ENCODE assay signal across 24 mouse cellular contexts in genomic region chr14:114876427-114876826, GRCm38 (mm10).
A peak's percentile ranks its signal among the peaks of the same experiment; 100 is the strongest.
DNase-seq lines count a peak whose midpoint lies in the region; ATAC-seq lines count a peak whose summit lies in the region.
"Had no signal": no experiment of that assay in that cellular context is flagged by ENCODE, and none has a peak within 500 bp of the region (broad histone marks: within the 10 kb centered on the region; RNA-seq: fewer than 3 reads in every experiment).

No protein-coding gene starts in this region.

- peaks cover 35% of the 10 kb centered on the region for H3K4me1 ChIP-seq in hindbrain, embryonic 10.5 days (replicated peaks)
- H3K4me1 ChIP-seq in hindbrain, embryonic 13.5 days (replicated peaks) = no peaks in the 10 kb centered on the region
- peaks cover 19% of the 10 kb centered on the region for H3K4me1 ChIP-seq in midbrain, embryonic 10.5 days
- 0 out of 2 replicates have a peak, but pooled peaks cover 4% of the 10 kb centered on the region for H3K4me1 ChIP-seq in midbrain, embryonic 13.5 days (replicated peaks)
- peaks cover 58% of the 10 kb centered on the region for H3K4me1 ChIP-seq in embryonic facial prominence, embryonic 10.5 days
- peaks cover 12% of the 10 kb centered on the region; the same call in 1 of the 2 replicates for H3K4me1 ChIP-seq in neural tube, embryonic 11.5 days (ENCODE audit: control insufficient read depth, insufficient read depth, low read length)
- H3K4me1 ChIP-seq: hindbrain, embryonic 15.5 days; intestine, embryonic 15.5 days; midbrain, embryonic 12.5 days had no signal

- DNase-seq in hindbrain, embryonic 10.5 days (ENCODE audit: low spot score) = peak; percentile 39
- no peak for DNase-seq in midbrain, embryonic 10.5 days (ENCODE audit: low spot score)
- DNase-seq in embryonic facial prominence, embryonic 10.5 days (ENCODE audit: low spot score) = peak; percentile 41
- peak; percentile 28 for DNase-seq in neural tube, embryonic 11.5 days (ENCODE audit: low spot score)
- no peak for DNase-seq in layer of hippocampus, adult 8-10 months (ENCODE audit: low spot score in 2 of 2)
- DNase-seq: adrenal gland, postnatal 10 days; cerebellum, adult 9-11 months; gastrocnemius, postnatal 36 days; kidney, postnatal 4 days; lung, adult 2 months; retina, postnatal 1 day; thymus, postnatal 25 days had no signal

- H3K36me3 ChIP-seq in hindbrain, embryonic 10.5 days = no peaks in the 10 kb centered on the region
- no peaks in the 10 kb centered on the region for H3K36me3 ChIP-seq in hindbrain, embryonic 13.5 days
- H3K36me3 ChIP-seq in midbrain, embryonic 10.5 days = no peaks in the 10 kb centered on the region
- H3K36me3 ChIP-seq in midbrain, embryonic 13.5 days = no peaks in the 10 kb centered on the region
- H3K36me3 ChIP-seq in embryonic facial prominence, embryonic 10.5 days (replicated peaks) = no peaks in the 10 kb centered on the region
- H3K36me3 ChIP-seq in neural tube, embryonic 11.5 days (ENCODE audit: control insufficient read depth, insufficient read depth, low read length) = no peaks in the 10 kb centered on the region
- H3K36me3 ChIP-seq: heart, embryonic 10.5 days; hindbrain, embryonic 15.5 days; intestine, embryonic 15.5 days; kidney, embryonic 15.5 days; midbrain, embryonic 12.5 days had no signal

- no peak overlapping the region for H3K4me2 ChIP-seq in hindbrain, embryonic 13.5 days
- no peak overlapping the region for H3K4me2 ChIP-seq in midbrain, embryonic 13.5 days (replicated peaks)
- H3K4me2 ChIP-seq in neural tube, embryonic 11.5 days (ENCODE audit: low read depth) = no peak overlapping the region
- H3K4me2 ChIP-seq: hindbrain, embryonic 15.5 days; intestine, embryonic 15.5 days; kidney, embryonic 15.5 days; midbrain, embryonic 12.5 days had no signal

- H3K9ac ChIP-seq in hindbrain, embryonic 13.5 days = no peak overlapping the region
- H3K9ac ChIP-seq in midbrain, embryonic 13.5 days (replicated peaks) = no peak overlapping the region
- H3K9ac ChIP-seq in neural tube, embryonic 11.5 days (ENCODE audit: low read length) = no peak overlapping the region
- H3K9ac ChIP-seq: hindbrain, embryonic 15.5 days; intestine, embryonic 15.5 days; kidney, embryonic 15.5 days; midbrain, embryonic 12.5 days had no signal

- H3K9me3 ChIP-seq in hindbrain, embryonic 10.5 days = no peaks in the 10 kb centered on the region
- H3K9me3 ChIP-seq in hindbrain, embryonic 13.5 days = no peaks in the 10 kb centered on the region
- no peaks in the 10 kb centered on the region for H3K9me3 ChIP-seq in midbrain, embryonic 10.5 days (replicated peaks)
- H3K9me3 ChIP-seq in midbrain, embryonic 13.5 days = no peaks in the 10 kb centered on the region
- H3K9me3 ChIP-seq in embryonic facial prominence, embryonic 10.5 days = no peaks in the 10 kb centered on the region
- H3K9me3 ChIP-seq in neural tube, embryonic 11.5 days (ENCODE audit: control insufficient read depth, low read length) = no peaks in the 10 kb centered on the region
- H3K9me3 ChIP-seq: heart, embryonic 10.5 days; hindbrain, embryonic 15.5 days; intestine, embryonic 15.5 days; kidney, embryonic 15.5 days; midbrain, embryonic 12.5 days had no signal

- WGBS in hindbrain, embryonic 10.5 days = 48% methylated on average over 9 of the region's 9 CpGs
- WGBS in hindbrain, embryonic 13.5 days = 49% methylated on average over 9 of the region's 9 CpGs
- 64% methylated on average over 9 of the region's 9 CpGs for WGBS in midbrain, embryonic 10.5 days
- 64% methylated on average over 9 of the region's 9 CpGs for WGBS in midbrain, embryonic 13.5 days
- 39% methylated on average over 9 of the region's 9 CpGs for WGBS in embryonic facial prominence, embryonic 10.5 days
- 40% methylated on average over 9 of the region's 9 CpGs for WGBS in neural tube, embryonic 11.5 days

- ATAC-seq in hindbrain, embryonic 13.5 days (ENCODE audit: low FRiP score) = no peak
- no peak for ATAC-seq in midbrain, embryonic 13.5 days
- no peak for ATAC-seq in neural tube, embryonic 11.5 days (ENCODE audit: insufficient read depth, low FRiP score, low TSS enrichment)
- ATAC-seq: CD4-positive, CD25-positive, alpha-beta regulatory T cell, adult 4 months; forebrain, embryonic 14.5 days; intestine, embryonic 15.5 days; Patski had no signal

- no peaks in the 10 kb centered on the region for H3K27me3 ChIP-seq in hindbrain, embryonic 10.5 days (ENCODE audit: insufficient read depth, poor library complexity, severe bottlenecking)
- no peaks in the 10 kb centered on the region for H3K27me3 ChIP-seq in hindbrain, embryonic 13.5 days
- no peaks in the 10 kb centered on the region for H3K27me3 ChIP-seq in midbrain, embryonic 10.5 days (ENCODE audit: low read depth, poor library complexity, severe bottlenecking)
- no peaks in the 10 kb centered on the region for H3K27me3 ChIP-seq in midbrain, embryonic 13.5 days
- H3K27me3 ChIP-seq in embryonic facial prominence, embryonic 10.5 days (replicated peaks; ENCODE audit: low read depth, poor library complexity, severe bottlenecking) = no peaks in the 10 kb centered on the region
- no peaks in the 10 kb centered on the region for H3K27me3 ChIP-seq in neural tube, embryonic 11.5 days (ENCODE audit: control insufficient read depth, insufficient read depth, low read length)
- H3K27me3 ChIP-seq: hindbrain, embryonic 15.5 days; intestine, embryonic 15.5 days; kidney, embryonic 15.5 days; midbrain, embryonic 12.5 days had no signal

- H3K4me3 ChIP-seq in hindbrain, embryonic 10.5 days = no peak overlapping the region
- no peak overlapping the region for H3K4me3 ChIP-seq in hindbrain, embryonic 13.5 days
- H3K4me3 ChIP-seq in midbrain, embryonic 10.5 days = no peak overlapping the region
- H3K4me3 ChIP-seq in midbrain, embryonic 13.5 days (replicated peaks) = no peak overlapping the region
- no peak overlapping the region for H3K4me3 ChIP-seq in embryonic facial prominence, embryonic 10.5 days
- H3K4me3 ChIP-seq in neural tube, embryonic 11.5 days (ENCODE audit: low read depth, low read length) = no peak overlapping the region
- H3K4me3 ChIP-seq: erythroblast, embryonic 14.5 days; heart, embryonic 10.5 days; hindbrain, embryonic 15.5 days; intestine, embryonic 15.5 days; kidney, embryonic 15.5 days; midbrain, embryonic 12.5 days had no signal

- H3K27ac ChIP-seq in hindbrain, embryonic 10.5 days = peak overlapping the region; percentile 81
- no peak overlapping the region for H3K27ac ChIP-seq in hindbrain, embryonic 13.5 days
- H3K27ac ChIP-seq in midbrain, embryonic 10.5 days (replicated peaks) = peak overlapping the region; percentile 39; the same call in 1 of the 2 replicates
- H3K27ac ChIP-seq in midbrain, embryonic 13.5 days = no peak overlapping the region
- H3K27ac ChIP-seq in embryonic facial prominence, embryonic 10.5 days (replicated peaks) = peak overlapping the region; percentile 87
- H3K27ac ChIP-seq in neural tube, embryonic 11.5 days (ENCODE audit: low read depth, low read length) = peak overlapping the region; percentile 34; the same call in 1 of the 2 replicates
- H3K27ac ChIP-seq: hindbrain, embryonic 15.5 days; intestine, embryonic 15.5 days; kidney, embryonic 15.5 days; macrophage; midbrain, embryonic 12.5 days had no signal

Comparison
In these comparisons a context has a peak if more than half of its experiments do, and no peak if none do; other contexts are left out.
1. H3K27ac ChIP-seq: peak in hindbrain, embryonic 10.5 days (single experiment), midbrain, embryonic 10.5 days (single experiment), embryonic facial prominence, embryonic 10.5 days (single experiment) and neural tube, embryonic 11.5 days (single experiment); none in hindbrain, embryonic 13.5 days (single experiment) and midbrain, embryonic 13.5 days (single experiment).
2. DNase-seq: peak in hindbrain, embryonic 10.5 days (single experiment), embryonic facial prominence, embryonic 10.5 days (single experiment) and neural tube, embryonic 11.5 days (single experiment); none in midbrain, embryonic 10.5 days (single experiment) and layer of hippocampus, adult 8-10 months (0 of 2).